In the genomic region with DNA sequence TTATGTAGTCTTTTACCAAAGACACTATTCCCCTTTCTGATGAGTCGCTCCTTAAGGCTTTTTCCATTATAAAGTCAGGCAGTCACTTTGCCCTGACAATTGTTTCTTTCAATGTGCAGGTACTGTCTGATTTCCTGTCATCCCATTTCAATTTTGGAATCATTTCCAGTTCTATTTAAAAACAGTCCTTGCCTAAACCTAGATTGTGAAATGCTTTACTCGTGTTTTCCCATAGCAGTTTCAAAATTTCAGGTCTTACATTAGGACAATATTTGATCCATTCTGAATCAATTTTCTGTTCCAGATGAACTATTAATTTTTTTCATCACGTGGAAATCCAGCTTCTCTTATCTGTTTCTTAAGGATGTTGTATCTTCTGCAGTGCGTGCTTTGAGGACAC, we compare ENCODE assay signal across 23 mouse cellular contexts. TPM values are rescaled to one million over a fixed set of nuclear protein-coding genes. Genes with fewer than 3 reads are reported as not detected.
DNase-seq lines count a peak whose midpoint lies in the region; ATAC-seq and TF ChIP-seq lines count a peak whose summit lies in the region.
"Had no signal": no experiment of that assay in that cellular context is flagged by ENCODE, and none has a peak within 500 bp of the region (broad histone marks: within the 10 kb centered on the region; RNA-seq: fewer than 3 reads in every experiment).

No protein-coding gene starts in this region.

- no peak for ATAC-seq in liver, embryonic 11.5 days (replicated peaks; ENCODE audit: low FRiP score)
- ATAC-seq: activated CD4-positive, CD25-positive, alpha-beta regulatory T cell, adult 4 months; CD4-positive, CD25-positive, alpha-beta regulatory T cell, adult 4 months; Patski had no signal

- H3K27ac ChIP-seq in liver, adult 2 months (replicated peaks; ENCODE audit: insufficient read depth, low read depth, low read length) = no peak overlapping the region
- no peak overlapping the region for H3K27ac ChIP-seq in liver, embryonic 11.5 days (ENCODE audit: low read depth, low read length)

- no peaks in the 10 kb centered on the region for H3K4me1 ChIP-seq in liver, adult 2 months (ENCODE audit: control insufficient read depth, insufficient read depth, low read length)
- no peaks in the 10 kb centered on the region for H3K4me1 ChIP-seq in liver, embryonic 11.5 days (replicated peaks; ENCODE audit: control insufficient read depth, insufficient read depth, low read length)

- H3K4me3 ChIP-seq in liver, adult 2 months (ENCODE audit: insufficient read depth, low read depth, low read length) = no peak overlapping the region
- H3K4me3 ChIP-seq in liver, embryonic 11.5 days (ENCODE audit: low read depth, low read length) = no peak overlapping the region

- H3K27me3 ChIP-seq in liver, adult 2 months (ENCODE audit: control insufficient read depth, insufficient read depth, low read length) = no peaks in the 10 kb centered on the region
- no peaks in the 10 kb centered on the region for H3K27me3 ChIP-seq in liver, embryonic 11.5 days (replicated peaks; ENCODE audit: control insufficient read depth, insufficient read depth, low read length)
- H3K27me3 ChIP-seq: CH12.LX had no signal

- H3K4me2 ChIP-seq in liver, embryonic 11.5 days = no peak overlapping the region

- peak; percentile 58 for DNase-seq in liver, adult 2 months (ENCODE audit: extremely low read depth, low read depth, low spot score)
- no peak for DNase-seq in liver, embryonic 11.5 days (ENCODE audit: low spot score)
- DNase-seq in fat pad, adult 2 months (ENCODE audit: extremely low read depth, low read depth, low spot score) = peak; percentile 40
- peak; percentile 58 for DNase-seq in gonadal fat pad, adult 2 months (ENCODE audit: low read depth)
- no peak for DNase-seq in thymus, postnatal 36 days
- no peak for DNase-seq in gastrocnemius, postnatal 4 days (ENCODE audit: low spot score in 2 of 2)
- DNase-seq: adrenal gland, adult 2 months; adrenal gland, adult 8-10 months; adrenal gland, postnatal 10 days; adrenal gland, postnatal 14 days; adrenal gland, postnatal 25 days; adrenal gland, postnatal 36 days; B cell, adult 2 months; cerebellum, adult 11 months; cerebellum, adult 11-12 months; cerebellum, adult 18-20 months had no signal

- WGBS in liver, adult 2 months = 34% methylated on average over 4 of the region's 4 CpGs
- 73% methylated on average over 4 of the region's 4 CpGs for WGBS in liver, embryonic 11.5 days

- H3K9me3 ChIP-seq in liver, embryonic 11.5 days (ENCODE audit: control insufficient read depth, low read length) = no peaks in the 10 kb centered on the region
- H3K9me3 ChIP-seq: G1E had no signal

- no peaks in the 10 kb centered on the region for H3K79me2 ChIP-seq in liver, adult 2 months (ENCODE audit: control insufficient read depth, insufficient read depth, low read length)

- TF ChIP-seq CTCF in liver, adult 2 months (IDR thresholded peaks at IDR 0.05; ENCODE audit: low read depth, low read length) = no peak

- H3K9ac ChIP-seq in liver, adult 2 months (ENCODE audit: low read depth, low read length) = no peak overlapping the region
- H3K9ac ChIP-seq in liver, embryonic 11.5 days (ENCODE audit: low read depth, low read length) = no peak overlapping the region

- H3K36me3 ChIP-seq in liver, adult 2 months (ENCODE audit: control insufficient read depth, insufficient read depth, low read length) = no peaks in the 10 kb centered on the region
- H3K36me3 ChIP-seq in liver, embryonic 11.5 days (ENCODE audit: control insufficient read depth, insufficient read depth, low read length) = no peaks in the 10 kb centered on the region
- H3K36me3 ChIP-seq: G1E had no signal

- no peak for TF ChIP-seq POLR2A in liver, adult 2 months (IDR thresholded peaks at IDR 0.05; ENCODE audit: extremely low read depth, insufficient read depth, low read length)

RNA-seq across cellular contexts. Expression of a gene that starts 23.5 kb away (rescaled TPM):
- not detected in 2 replicates for total RNA-seq in liver, adult 2 months (2014; rRNA removed)
- polyA plus RNA-seq in liver, adult 2 months (2012; rRNA removed) = not detected in 2 replicates
- polyA plus RNA-seq in liver, embryonic 11.5 days (2014; fragmentation: Nextera tagmentation; extraction: Ambion mirVana) = 2.3 and 2.8 TPM in 2 replicates
- 3.9 and 4.3 TPM in 2 replicates for polyA plus RNA-seq in gonadal fat pad, adult 2 months (2012; rRNA removed)
- 1 to 10 TPM; 5.8 TPM for total RNA-seq in gastrocnemius, postnatal 4 days (2021)
- total RNA-seq: CH12.LX, G1E, MEL had no signal
- polyA plus RNA-seq: activated CD4-positive, CD25-positive, alpha-beta regulatory T cell, adult 4 months; C2C12; CD4-positive, CD25-positive, alpha-beta regulatory T cell, adult 4 months; G1E; Patski had no signal

Comparison
In these comparisons a context has a peak if more than half of its experiments do, and no peak if none do; other contexts are left out.
1. DNase-seq: peak in liver, adult 2 months (single experiment), fat pad, adult 2 months (single experiment) and gonadal fat pad, adult 2 months (single experiment); none in liver, embryonic 11.5 days (single experiment), thymus, postnatal 36 days (0 of 2) and gastrocnemius, postnatal 4 days (0 of 2).